Mouse (Mus musculus): ENCODE data around the gene Tmem114. TPM values are rescaled to one million over a fixed set of nuclear protein-coding genes. Genes with fewer than 3 reads are reported as not detected.

Tmem114 gene
- polyA plus RNA-seq, 1 experiment from 2014 or later = not detected

DNA sequence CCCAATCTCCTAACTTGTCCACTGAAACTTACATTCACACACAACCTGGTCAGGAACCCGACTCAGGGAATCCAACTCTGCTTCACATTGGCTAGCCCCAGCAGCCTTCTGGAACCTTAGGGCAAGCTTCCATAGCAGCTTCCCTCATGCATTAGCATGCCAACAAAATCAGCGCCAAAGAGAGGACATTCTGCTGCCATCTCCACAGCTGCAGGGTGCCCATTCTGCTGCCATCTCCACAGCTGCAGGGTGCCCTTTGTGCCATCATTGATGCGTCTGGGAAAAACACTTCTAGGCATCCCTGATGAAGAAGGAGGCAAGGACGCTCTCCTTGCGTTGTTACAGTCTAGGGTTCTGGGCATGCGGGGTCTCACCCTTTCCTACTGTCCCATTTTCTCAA is 38.5 kb downstream of the Tmem114 start:
- H3K79me2 ChIP-seq (ENCODE audit: inconsistent target) = no peaks in the 10 kb centered on the region
- no peak overlapping the region for H3K4me3 ChIP-seq (ENCODE audit: inconsistent target)
- 79% methylated on average over 6 of the region's 6 CpGs for WGBS (ENCODE audit: missing documents)
- no peaks in the 10 kb centered on the region for H3K36me3 ChIP-seq (ENCODE audit: inconsistent target)
- H3K27ac ChIP-seq = no peak overlapping the region

DNA sequence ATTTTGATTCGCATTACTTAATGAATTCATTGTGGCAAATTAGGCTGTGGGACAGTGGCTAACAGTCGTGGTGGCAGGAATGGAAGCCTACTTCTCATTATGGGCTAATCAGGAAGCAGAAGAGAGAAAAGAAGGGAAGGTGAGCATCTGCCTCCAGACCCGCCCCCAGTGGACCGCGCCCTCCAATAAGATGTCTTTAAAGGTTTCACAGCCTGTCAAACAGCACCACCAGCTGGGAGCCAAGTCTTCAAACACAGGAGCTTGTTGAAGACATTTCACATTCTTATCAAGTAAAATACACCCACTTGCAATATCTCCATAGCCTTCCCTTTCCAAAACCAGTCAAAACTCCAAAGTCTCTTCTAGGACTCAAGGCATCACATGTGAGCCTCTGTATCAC is 39.3 kb downstream of the Tmem114 start:
- no peaks in the 10 kb centered on the region for H3K36me3 ChIP-seq (ENCODE audit: inconsistent target)
- no peaks in the 10 kb centered on the region for H3K79me2 ChIP-seq (ENCODE audit: inconsistent target)
- no peak overlapping the region for H3K4me3 ChIP-seq (ENCODE audit: inconsistent target)
- H3K27ac ChIP-seq = no peak overlapping the region
- WGBS (ENCODE audit: missing documents) = 51% methylated on average over 3 of the region's 5 CpGs

DNA sequence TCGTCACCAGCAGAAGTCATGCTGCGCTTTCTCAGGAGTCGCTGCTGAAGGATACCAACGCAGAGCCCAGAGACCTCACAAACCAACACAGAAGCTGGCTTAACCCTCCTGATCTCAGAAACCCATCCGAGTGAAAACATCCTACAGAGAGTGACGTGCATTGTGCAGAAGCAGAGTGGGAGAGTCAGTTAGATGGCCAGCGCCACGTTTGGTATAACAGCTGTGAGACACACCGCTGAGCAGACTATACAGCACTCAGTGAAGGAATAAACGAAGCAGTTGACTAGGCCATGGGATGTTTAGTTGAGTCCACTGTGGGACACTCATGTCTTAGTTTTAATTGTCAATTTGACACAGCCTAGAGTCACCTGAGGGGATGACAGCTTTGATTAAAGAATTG is 40.2 kb downstream of the Tmem114 start:
- WGBS (ENCODE audit: missing documents) = 85% methylated on average over 10 of the region's 10 CpGs
- no peak overlapping the region for H3K27ac ChIP-seq
- no peaks in the 10 kb centered on the region for H3K36me3 ChIP-seq (ENCODE audit: inconsistent target)
- H3K4me3 ChIP-seq (ENCODE audit: inconsistent target) = no peak overlapping the region
- no peaks in the 10 kb centered on the region for H3K79me2 ChIP-seq (ENCODE audit: inconsistent target)

DNA sequence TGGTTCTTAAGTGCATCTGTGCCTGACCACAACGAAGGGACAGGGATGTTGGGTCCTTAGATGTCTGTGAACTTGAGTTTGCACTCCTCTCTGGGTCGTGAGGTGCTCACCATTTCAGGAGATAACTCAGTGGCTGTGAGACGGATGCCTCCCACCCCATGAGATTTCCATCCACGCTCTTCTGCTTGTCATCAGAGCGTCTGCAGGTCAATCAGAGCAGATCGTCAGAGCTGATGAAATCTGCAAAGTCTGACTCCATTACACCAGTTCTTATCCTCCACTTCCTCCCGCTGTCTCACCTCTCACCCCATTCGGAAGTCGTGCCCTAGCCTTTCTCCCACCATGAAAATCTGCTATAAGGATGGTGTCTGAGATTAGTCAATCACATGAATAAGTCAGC is 41.5 kb downstream of the Tmem114 start:
- Histone ChIP-seq H3K4me3 (ENCODE audit: inconsistent target) (no peak overlapping the region), H3K36me3 (ENCODE audit: inconsistent target) (no peaks in the 10 kb centered on the region), H3K27ac (no peak overlapping the region), H3K79me2 (ENCODE audit: inconsistent target) (no peaks in the 10 kb centered on the region)
- 84% methylated on average over 9 of the region's 9 CpGs for WGBS (ENCODE audit: missing documents)

DNA sequence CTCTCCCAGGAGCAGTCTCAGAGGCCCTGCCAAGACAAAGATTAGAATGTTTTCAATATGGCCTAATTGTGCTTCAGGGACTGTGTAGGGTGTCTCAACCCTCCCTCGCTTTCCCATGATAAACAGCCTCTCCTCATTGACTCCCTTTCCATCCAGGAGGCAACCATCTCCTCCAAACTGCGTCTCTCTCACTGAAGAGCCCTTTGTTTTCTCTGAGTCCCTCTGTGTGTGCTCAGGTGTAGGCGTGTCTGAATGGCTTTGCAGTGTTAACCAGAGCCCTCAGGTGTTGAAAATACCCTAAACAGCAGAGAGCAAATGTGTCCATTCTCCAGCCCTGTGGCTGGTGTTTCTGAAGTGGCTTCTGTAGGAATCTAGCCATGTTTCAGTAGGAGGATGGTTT is 61.9 kb downstream of the Tmem114 start:
- no peak overlapping the region for H3K4me3 ChIP-seq (ENCODE audit: inconsistent target)
- WGBS (ENCODE audit: missing documents) = 82% methylated on average over 3 of the region's 3 CpGs
- no peaks in the 10 kb centered on the region for H3K36me3 ChIP-seq (ENCODE audit: inconsistent target)
- no peak overlapping the region for H3K27ac ChIP-seq
- H3K79me2 ChIP-seq (ENCODE audit: inconsistent target) = no peaks in the 10 kb centered on the region

Other genes with a start within 250 kb of the Tmem114 start
- gene Mettl22, start 45.7 kb upstream of the Tmem114 start, polyA plus RNA-seq (2018) = 3.4 to 6.3 TPM (median 5.4 TPM) in 3 replicates
- not detected in 3 replicates for gene Abat, start 88.3 kb upstream of the Tmem114 start, polyA plus RNA-seq (2018)
- 58.2 to 78.8 TPM (median 59.4 TPM) in 3 replicates for gene Pmm2, start 212.5 kb upstream of the Tmem114 start, polyA plus RNA-seq (2018)
- 6.0 to 8.8 TPM (median 7.0 TPM) in 3 replicates for gene Tmem186, start 212.6 kb upstream of the Tmem114 start, polyA plus RNA-seq (2018)
- gene Carhsp1, start 247.0 kb upstream of the Tmem114 start, polyA plus RNA-seq (2018) = 10.6 to 24.9 TPM (median 19.0 TPM) in 3 replicates

Measured in macrophage (primary cell).